In the genomic region with DNA sequence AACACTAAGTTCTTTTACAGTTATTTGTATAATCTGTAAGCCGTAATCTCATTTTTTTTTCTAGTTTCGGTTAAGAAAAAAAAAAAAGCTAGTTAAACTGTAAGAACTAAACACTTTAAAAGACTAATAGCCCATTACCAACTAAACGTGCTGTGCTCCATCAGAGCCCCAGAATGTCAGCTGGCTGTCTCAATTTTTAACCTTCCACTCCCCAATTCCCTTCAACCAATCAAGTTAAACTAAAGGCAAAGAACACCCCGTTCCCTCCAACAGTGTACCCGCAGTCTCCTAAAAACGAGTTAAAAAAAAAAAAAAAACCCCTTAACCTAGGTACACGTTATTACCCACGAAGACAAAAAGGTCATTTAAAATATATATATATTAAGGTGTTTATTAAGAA, we compare ENCODE assay signal across 8 mouse cellular contexts.
A peak's percentile ranks its signal among the peaks of the same experiment; 100 is the strongest.
DNase-seq lines count a peak whose midpoint lies in the region; ATAC-seq and TF ChIP-seq lines count a peak whose summit lies in the region.

No protein-coding gene starts in this region.

- WGBS in heart, embryonic 10.5 days: 8% methylated on average over 8 of the region's 8 CpGs
- 10% methylated on average over 8 of the region's 8 CpGs for WGBS in heart, postnatal 0 days
- 9% methylated on average over 8 of the region's 8 CpGs for WGBS in liver, postnatal 0 days (ENCODE audit: insufficient replicate concordance)

- no peak for TF ChIP-seq EP300 in ES-Bruce4 (IDR thresholded peaks at IDR 0.05; ENCODE audit: insufficient read depth, low read depth, low read length)
- no peak for TF ChIP-seq EP300 in heart, postnatal 0 days (IDR thresholded peaks at IDR 0.05; ENCODE audit: low read depth)
- no peak for TF ChIP-seq EP300 in liver, postnatal 0 days (IDR thresholded peaks at IDR 0.05; ENCODE audit: low read depth)

- no peaks in the 10 kb centered on the region for H3K36me3 ChIP-seq in heart, embryonic 10.5 days
- no peaks in the 10 kb centered on the region for H3K36me3 ChIP-seq in ES-Bruce4 (ENCODE audit: control insufficient read depth, insufficient read depth, low read length, poor library complexity, severe bottlenecking)
- no peaks in the 10 kb centered on the region for H3K36me3 ChIP-seq in heart, postnatal 0 days (replicated peaks; ENCODE audit: control insufficient read depth, insufficient read depth, low read length)
- H3K36me3 ChIP-seq in liver, postnatal 0 days (replicated peaks; ENCODE audit: insufficient read depth, low read length): no peaks in the 10 kb centered on the region

- TF ChIP-seq POLR2A in ES-Bruce4 (IDR thresholded peaks at IDR 0.05; ENCODE audit: insufficient read depth, low read length): no peak

- TF ChIP-seq CTCF in ES-Bruce4 (IDR thresholded peaks at IDR 0.05; ENCODE audit: low read depth, low read length): no peak
- TF ChIP-seq CTCF in heart, postnatal 0 days (IDR thresholded peaks at IDR 0.05; ENCODE audit: low read depth): no peak
- TF ChIP-seq CTCF in liver, postnatal 0 days (IDR thresholded peaks at IDR 0.05; ENCODE audit: low read depth): no peak

- no peaks in the 10 kb centered on the region for H3K9me3 ChIP-seq in heart, embryonic 10.5 days
- no peaks in the 10 kb centered on the region for H3K9me3 ChIP-seq in ES-Bruce4 (replicated peaks; ENCODE audit: control insufficient read depth, insufficient read depth, low read length, poor library complexity, severe bottlenecking)
- H3K9me3 ChIP-seq in heart, postnatal 0 days (replicated peaks; ENCODE audit: control insufficient read depth, low read length): no peaks in the 10 kb centered on the region
- no peaks in the 10 kb centered on the region for H3K9me3 ChIP-seq in liver, postnatal 0 days (ENCODE audit: low read length)

- no peak for ATAC-seq in heart, postnatal 0 days (ENCODE audit: insufficient read depth, low read depth)
- ATAC-seq in liver, postnatal 0 days: no peak
- ATAC-seq in inflammation-experienced regulatory T-cells, adult 6 months: no peak

- peak overlapping the region; percentile 100 for H3K27ac ChIP-seq in heart, embryonic 10.5 days
- no peak overlapping the region for H3K27ac ChIP-seq in ES-Bruce4 (ENCODE audit: insufficient read depth, low read length)
- peak overlapping the region; percentile 99 for H3K27ac ChIP-seq in heart, postnatal 0 days (ENCODE audit: low read depth)
- H3K27ac ChIP-seq in liver, postnatal 0 days (ENCODE audit: low read depth): peak overlapping the region; percentile 100

- peak overlapping the region; percentile 71 for H3K4me2 ChIP-seq in heart, postnatal 0 days (ENCODE audit: low read depth, low read length)
- peak overlapping the region; percentile 75 for H3K4me2 ChIP-seq in liver, postnatal 0 days (ENCODE audit: low read depth, low read length)

- peak overlapping the region; percentile 98 for H3K4me3 ChIP-seq in heart, embryonic 10.5 days
- no peak overlapping the region for H3K4me3 ChIP-seq in ES-Bruce4 (ENCODE audit: low read depth, low read length)
- peak overlapping the region; percentile 92 for H3K4me3 ChIP-seq in heart, postnatal 0 days (ENCODE audit: low read depth, low read length)
- H3K4me3 ChIP-seq in liver, postnatal 0 days (ENCODE audit: low read depth, low read length): peak overlapping the region; percentile 99

- H3K9ac ChIP-seq in ES-Bruce4 (ENCODE audit: low read depth, poor library complexity, severe bottlenecking): peak overlapping the region; percentile 99; the same call in 1 of the 2 replicates
- H3K9ac ChIP-seq in heart, postnatal 0 days (replicated peaks; ENCODE audit: low read depth, low read length): peak overlapping the region; percentile 99
- peak overlapping the region; percentile 99; the same call in 1 of the 2 replicates for H3K9ac ChIP-seq in liver, postnatal 0 days (replicated peaks)

- H3K4me1 ChIP-seq in heart, embryonic 10.5 days: peaks cover 17% of the 10 kb centered on the region
- no peaks in the 10 kb centered on the region for H3K4me1 ChIP-seq in ES-Bruce4 (ENCODE audit: control insufficient read depth, insufficient read depth, low read length)
- peaks cover 16% of the 10 kb centered on the region; the same call in 1 of the 2 replicates for H3K4me1 ChIP-seq in heart, postnatal 0 days (ENCODE audit: control insufficient read depth, insufficient read depth)
- peaks cover 11% of the 10 kb centered on the region for H3K4me1 ChIP-seq in liver, postnatal 0 days (ENCODE audit: insufficient read depth)

- no peak for DNase-seq in heart, embryonic 10.5 days (ENCODE audit: low spot score)
- DNase-seq in heart, adult 18-20 months: no peak
- DNase-seq in heart, postnatal 0 days (ENCODE audit: low spot score): peak; percentile 40
- DNase-seq in liver, postnatal 0 days: no peak
- no peak for DNase-seq in urinary bladder, postnatal 36 days (ENCODE audit: low spot score in 2 of 2)
- DNase-seq in frontal cortex, postnatal 10 days (ENCODE audit: low spot score in 2 of 2): no peak

- no peaks in the 10 kb centered on the region for H3K27me3 ChIP-seq in heart, embryonic 10.5 days (ENCODE audit: insufficient read depth, poor library complexity, severe bottlenecking)
- H3K27me3 ChIP-seq in ES-Bruce4 (ENCODE audit: control insufficient read depth, insufficient read depth, low read length, poor library complexity, severe bottlenecking): peaks cover 4% of the 10 kb centered on the region; the same call in 1 of the 2 replicates
- H3K27me3 ChIP-seq in heart, postnatal 0 days (ENCODE audit: control insufficient read depth, insufficient read depth, low read length): no peaks in the 10 kb centered on the region
- H3K27me3 ChIP-seq in liver, postnatal 0 days (ENCODE audit: insufficient read depth, low read length): no peaks in the 10 kb centered on the region
